Mouse (Mus musculus) layer of hippocampus, postnatal 25 days (tissue): ENCODE results near the gene Rbms3. TPM values are rescaled to one million over a fixed set of nuclear protein-coding genes. Genes with fewer than 3 reads are reported as not detected.

Experiments
- DNase-seq, 2 experiments: peaks; one replicate each; pipeline ENCODE4 v3.0.0; 2022; ENCODE audit warnings: mixed read lengths in 2 of 2, low spot score in 1 of 2; ENCODE audit errors: extremely low spot score in 1 of 2
- total RNA-seq, 2 experiments: library from RNA; stranded (reverse); gene quantifications; 2 replicates each; pipeline ENCODE4 v1.2.3; 2021

The Rbms3 gene
- total RNA-seq, 2 experiments from 2014 or later, result 15.1 to 15.7 TPM

GRCm38 (mm10) chr9:116871576-116871975, 758.1 kb downstream of the Rbms3 start:
- no peak for DNase-seq

DNA sequence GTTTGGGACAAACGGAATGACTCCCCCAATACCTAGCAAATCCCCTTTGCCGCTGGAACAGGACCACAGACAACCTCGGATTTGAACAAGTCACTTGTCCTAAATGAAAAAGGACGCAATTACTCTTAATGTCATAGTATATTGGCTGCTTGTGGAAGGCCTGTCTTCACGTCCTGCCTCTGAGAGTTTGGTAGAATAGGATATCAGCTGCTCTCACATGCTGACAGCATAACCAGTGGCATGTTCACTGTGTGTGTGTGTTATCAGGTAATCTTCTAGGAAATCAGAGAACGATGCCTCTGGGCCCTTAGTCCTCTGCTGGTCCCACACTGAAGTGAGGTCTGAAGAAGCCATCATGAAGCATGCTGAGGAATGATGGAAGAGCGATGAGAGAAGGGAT, 763.7 kb downstream of the Rbms3 start:
- no peak for DNase-seq

GRCm38 (mm10) chr9:116863626-116864025, 766.1 kb downstream of the Rbms3 start:
- no peak for DNase-seq

DNA sequence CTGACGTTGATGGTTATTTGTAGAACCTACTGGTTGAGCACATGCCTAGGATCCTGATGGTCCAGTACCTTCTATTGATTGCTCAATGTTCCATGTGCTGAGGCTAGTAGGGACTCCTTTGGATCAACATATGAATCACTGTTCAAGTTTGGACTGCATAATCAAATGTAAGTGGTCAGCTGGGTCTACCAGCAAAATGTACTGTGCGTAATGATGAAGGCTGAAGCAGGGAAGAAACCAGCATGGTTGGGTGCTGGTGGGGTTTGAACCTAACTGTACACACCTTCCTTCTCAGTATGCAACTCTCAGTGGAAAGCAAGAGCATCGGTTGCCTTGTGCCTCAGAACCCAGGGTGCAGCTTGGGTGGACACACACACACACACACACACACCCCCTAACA, 767.4 kb downstream of the Rbms3 start:
- DNase-seq, result no peak

- DNase-seq, result no peak
Measured at GRCm38 (mm10) chr9:116857861-116858595, 771.7 kb downstream of the Rbms3 start.

- DNase-seq, result no peak
Measured at GRCm38 (mm10) chr9:116857151-116857550, 772.6 kb downstream of the Rbms3 start.

DNA sequence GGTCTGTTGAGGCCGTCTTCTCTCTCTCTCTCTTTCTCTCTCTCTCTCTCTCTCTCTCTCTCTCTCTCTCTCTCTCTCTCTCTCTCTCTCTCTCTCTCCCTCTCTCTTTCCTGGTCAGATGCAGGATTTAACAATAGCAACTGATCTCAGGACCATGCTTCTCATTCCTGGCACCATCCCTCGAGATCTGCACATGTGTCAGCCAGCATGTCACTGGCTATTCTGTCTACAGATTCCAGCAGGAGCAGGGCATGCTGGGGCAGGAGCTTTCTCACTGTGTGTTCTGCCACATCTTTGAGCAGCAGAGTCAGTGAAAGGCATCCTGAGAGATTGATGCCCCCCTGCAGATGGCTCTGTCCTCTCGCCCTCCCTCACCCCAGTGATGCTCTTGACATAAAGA, 774.0 kb downstream of the Rbms3 start:
- no peak for DNase-seq

DNA sequence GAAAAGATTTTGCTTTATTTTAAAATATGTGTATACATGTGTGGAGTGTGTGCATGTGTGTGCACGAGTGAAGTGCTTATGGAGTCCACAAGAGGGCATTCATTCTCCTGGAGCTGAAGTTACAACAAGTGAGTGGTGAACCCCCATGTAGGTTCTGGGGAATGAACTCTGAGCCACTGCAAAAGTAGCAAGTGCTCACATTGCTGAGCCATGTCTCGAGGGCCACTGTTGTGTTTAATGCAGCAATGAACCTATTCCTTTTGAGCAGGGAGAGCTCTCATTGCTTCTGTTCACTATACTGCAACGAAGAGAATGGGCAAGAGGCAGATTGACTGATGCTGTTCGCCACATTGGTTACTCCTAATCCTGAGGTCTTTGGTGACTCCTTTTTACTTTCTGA, 780.8 kb downstream of the Rbms3 start:
- DNase-seq, result no peak

DNA sequence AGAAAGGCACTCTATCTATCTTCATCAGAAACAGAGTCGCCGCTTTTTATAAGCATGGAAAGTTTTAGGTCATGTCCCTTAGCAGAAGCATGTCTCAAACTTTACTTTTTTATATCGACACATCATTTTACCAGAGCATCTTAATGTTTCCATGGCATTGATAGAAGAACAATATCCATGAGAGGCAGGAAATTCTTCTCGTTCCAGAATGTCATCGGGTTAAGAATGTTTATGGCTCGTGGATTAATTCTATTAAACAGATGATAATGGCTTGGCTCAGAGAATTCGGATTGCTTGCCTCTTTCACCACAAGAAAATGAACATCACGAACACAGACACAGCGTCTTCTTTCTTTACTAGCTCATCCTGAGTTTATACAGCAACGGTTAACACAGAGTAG, 781.5 kb downstream of the Rbms3 start:
- DNase-seq, result no peak

DNA sequence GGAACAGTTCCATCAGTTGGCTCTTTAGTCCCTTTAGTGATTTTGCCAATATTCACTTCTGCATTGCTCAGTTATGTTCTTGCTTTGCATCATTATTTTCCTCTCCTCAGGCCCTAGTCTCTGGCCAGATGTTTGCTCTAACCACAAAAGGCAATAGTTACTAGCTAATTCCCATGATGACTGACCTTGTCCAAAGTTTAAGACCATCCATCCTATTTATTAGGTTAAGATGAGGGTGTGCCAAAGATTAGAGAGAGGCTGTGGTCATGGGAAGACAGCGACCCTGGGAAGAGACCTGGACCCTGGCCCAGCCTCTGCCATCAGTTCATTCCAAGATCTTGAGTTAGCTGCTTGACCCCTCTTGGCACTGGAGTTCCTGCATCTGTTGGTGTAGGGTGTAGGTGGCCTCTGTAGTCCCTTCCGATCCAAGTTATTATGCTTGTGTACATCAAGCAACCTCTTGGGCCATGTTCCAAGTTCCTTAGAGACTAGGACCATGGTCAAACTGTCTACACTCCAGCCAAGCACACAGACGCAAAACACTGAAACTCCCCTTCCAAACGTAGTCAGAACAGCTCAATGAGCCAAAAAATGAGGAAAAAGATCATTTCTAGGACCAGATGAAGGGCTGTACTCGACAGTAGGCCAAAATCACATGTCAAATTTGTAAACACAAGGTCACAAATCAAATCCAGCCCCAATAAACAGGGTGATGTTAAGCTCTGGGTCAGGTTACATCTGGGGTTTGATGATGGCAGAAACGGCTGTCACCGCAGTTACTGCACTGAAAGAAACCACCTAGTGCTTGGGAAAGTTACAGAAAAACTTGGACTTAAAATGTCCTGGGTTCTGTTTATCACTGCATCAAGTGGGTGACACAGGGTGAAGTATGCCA, 782.2 kb downstream of the Rbms3 start:
- no peak for DNase-seq

DNA sequence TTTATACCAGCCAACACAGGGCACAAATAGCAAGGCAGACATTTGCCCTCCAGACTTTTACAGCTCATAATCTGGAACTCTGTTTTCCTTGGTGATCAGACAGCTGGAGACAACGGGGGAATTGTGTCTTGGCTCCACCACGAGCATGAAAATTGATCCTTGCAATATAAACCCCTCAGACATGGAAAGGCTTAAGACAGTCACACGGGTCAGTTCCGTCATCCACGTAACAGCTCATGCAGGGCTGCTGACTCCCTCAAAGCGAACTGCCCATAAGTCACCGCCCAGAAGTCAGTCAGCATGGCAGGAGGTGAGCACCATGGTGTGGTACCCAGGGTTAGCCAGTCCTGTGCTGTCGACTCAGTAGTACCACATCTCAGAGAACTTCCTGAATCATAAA, 794.8 kb downstream of the Rbms3 start:
- DNase-seq, result no peak

- no peak for DNase-seq
Measured at GRCm38 (mm10) chr9:116833677-116834076, 796.0 kb downstream of the Rbms3 start.

DNA sequence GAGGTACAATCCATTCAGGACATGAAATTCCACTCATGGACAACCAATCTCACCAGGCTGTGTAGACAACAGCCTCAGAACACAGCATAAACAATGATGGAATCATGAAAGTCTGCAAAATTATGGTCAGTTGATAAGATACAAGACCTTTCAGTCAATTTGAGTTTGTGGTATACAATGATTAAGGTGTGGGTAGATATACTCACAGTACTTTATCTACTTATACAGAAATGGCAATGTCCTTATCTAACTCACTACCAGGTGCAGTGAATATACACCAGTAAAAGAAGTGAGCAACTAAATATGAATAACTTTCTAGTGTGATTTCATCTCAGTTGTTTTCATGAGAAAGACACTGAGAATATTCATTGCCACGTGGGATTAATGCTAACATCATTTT, 796.9 kb downstream of the Rbms3 start:
- DNase-seq, result no peak

- DNase-seq, result no peak
Measured at GRCm38 (mm10) chr9:116831386-116831785, 798.3 kb downstream of the Rbms3 start.

DNA sequence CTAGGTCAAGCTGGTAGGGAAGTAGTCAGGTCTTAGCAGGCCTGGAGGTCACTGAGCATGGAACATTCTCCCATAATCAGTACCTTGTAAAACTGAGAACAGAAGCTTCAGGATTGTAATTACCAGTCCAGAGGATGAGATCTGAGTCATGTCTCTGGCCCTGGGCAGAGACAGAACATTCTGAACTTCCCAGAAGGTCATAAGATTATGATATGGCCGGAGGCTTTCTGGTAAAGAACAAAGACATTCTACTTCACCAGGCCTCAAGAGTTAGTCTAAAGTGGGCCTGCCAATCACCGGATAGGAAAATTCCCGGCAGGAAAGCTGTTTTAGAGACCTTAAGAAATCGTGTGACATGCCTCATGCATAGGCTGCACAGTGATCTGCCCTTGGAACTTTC, 799.8 kb downstream of the Rbms3 start:
- DNase-seq, result no peak

- no peak for DNase-seq
Measured at GRCm38 (mm10) chr9:116821601-116822000, 808.1 kb downstream of the Rbms3 start.

GRCm38 (mm10) chr9:116817196-116817595, 812.5 kb downstream of the Rbms3 start:
- DNase-seq, result no peak

DNA sequence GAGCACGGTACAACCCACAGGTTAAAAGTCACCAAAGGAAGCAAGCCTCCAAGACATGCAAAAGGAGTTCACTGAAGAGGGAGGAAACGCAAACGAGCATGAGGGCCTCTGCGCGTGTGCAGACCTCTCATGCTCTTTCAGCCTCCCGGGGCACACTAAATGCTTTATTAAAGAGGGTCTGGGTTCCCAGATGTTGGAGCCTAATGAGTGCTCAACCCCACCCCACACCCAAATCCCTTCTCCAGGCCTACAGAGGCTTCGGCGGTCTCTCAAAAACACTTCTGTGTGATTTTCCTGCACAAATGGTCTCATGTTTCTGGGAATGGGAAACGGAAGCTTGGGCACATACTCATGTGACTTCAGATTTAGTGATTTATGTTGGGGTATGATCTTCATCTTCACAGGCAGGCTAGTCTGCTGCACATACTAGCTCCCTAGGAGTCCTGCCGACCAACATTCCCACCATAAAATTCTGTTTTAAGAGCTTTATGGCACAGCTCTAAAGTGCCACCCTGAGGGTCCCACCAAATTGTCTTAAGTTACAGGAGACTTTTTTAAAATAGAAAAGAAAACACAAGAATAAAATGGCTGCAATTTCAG, 815.1 kb downstream of the Rbms3 start:
- no peak for DNase-seq

DNA sequence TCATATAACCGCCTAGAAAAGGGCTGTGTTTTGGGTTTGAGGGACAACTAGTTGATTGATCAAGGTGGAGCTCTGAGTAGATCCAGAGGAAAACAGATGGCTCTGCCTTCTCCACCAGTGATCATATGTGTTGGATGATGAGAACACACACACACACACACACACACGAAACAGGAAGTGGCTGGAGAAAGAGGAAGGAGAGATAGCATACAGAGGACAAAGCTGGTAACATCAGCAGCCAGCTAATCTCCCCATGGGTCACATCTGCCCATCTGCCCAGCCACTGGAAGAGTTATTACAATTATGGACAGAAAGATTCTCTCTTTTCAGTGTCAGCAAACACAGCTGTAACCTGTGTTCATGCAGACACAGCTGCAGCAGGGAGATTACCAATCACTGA, 816.3 kb downstream of the Rbms3 start:
- no peak for DNase-seq

- DNase-seq, result no peak
Measured at GRCm38 (mm10) chr9:116809260-116809659, 820.5 kb downstream of the Rbms3 start.

- DNase-seq, result no peak
Measured at GRCm38 (mm10) chr9:116808401-116808800, 821.3 kb downstream of the Rbms3 start.
